Mouse (Mus musculus): ENCODE data around the gene Rpl13a.

GRCm38 (mm10) chr7:45092828-45093515, 35.6 kb downstream of the Rpl13a start:
- TF ChIP-seq CTCF (IDR thresholded peaks at IDR 0.05; ENCODE audit: low read depth, low read length), result no peak
- no peak for TF ChIP-seq EP300 (IDR thresholded peaks at IDR 0.05; ENCODE audit: insufficient read depth, low read depth, low read length)
